Mouse (Mus musculus) lung, postnatal 14 days (tissue): Measurements from ENCODE around the gene Mvk.

Source experiments
- DNase-seq: peaks from one replicate; pipeline ENCODE4 v3.0.0; 2021

The Mvk gene

GRCm38 (mm10) chr5:114461238-114461637 is 17.2 kb downstream of the Mvk start:
- DNase-seq = peak; percentile 89

- no peak for DNase-seq
Measured at GRCm38 (mm10) chr5:114462067-114463040, 18.3 kb downstream of the Mvk start.

- no peak for DNase-seq
Measured at GRCm38 (mm10) chr5:114464561-114464960, 20.5 kb downstream of the Mvk start.

GRCm38 (mm10) chr5:114465641-114466040 is 21.6 kb downstream of the Mvk start:
- no peak for DNase-seq

GRCm38 (mm10) chr5:114467019-114467418 is 22.9 kb downstream of the Mvk start:
- DNase-seq = no peak

GRCm38 (mm10) chr5:114467430-114467829 is 23.4 kb downstream of the Mvk start:
- peak; percentile 59 for DNase-seq

GRCm38 (mm10) chr5:114468007-114468406 is 23.9 kb downstream of the Mvk start:
- no peak for DNase-seq

GRCm38 (mm10) chr5:114470359-114470758 is 26.3 kb downstream of the Mvk start:
- no peak for DNase-seq

- no peak for DNase-seq
Measured at GRCm38 (mm10) chr5:114474741-114475491, 30.8 kb downstream of the Mvk start.

GRCm38 (mm10) chr5:114478267-114478666 is 34.2 kb downstream of the Mvk start:
- no peak for DNase-seq

- DNase-seq = no peak
Measured at GRCm38 (mm10) chr5:114482587-114483011, 38.5 kb downstream of the Mvk start.

- DNase-seq = no peak
Measured at GRCm38 (mm10) chr5:114485685-114486084, 41.6 kb downstream of the Mvk start.

- no peak for DNase-seq
Measured at GRCm38 (mm10) chr5:114489570-114489969, 45.5 kb downstream of the Mvk start.

GRCm38 (mm10) chr5:114490241-114490640 is 46.2 kb downstream of the Mvk start:
- DNase-seq = no peak

GRCm38 (mm10) chr5:114494761-114495160 is 50.7 kb downstream of the Mvk start:
- no peak for DNase-seq

GRCm38 (mm10) chr5:114501252-114501651 is 57.2 kb downstream of the Mvk start:
- DNase-seq = peak; percentile 18

GRCm38 (mm10) chr5:114504826-114505225 is 60.8 kb downstream of the Mvk start:
- no peak for DNase-seq

GRCm38 (mm10) chr5:114505260-114506085 is 61.4 kb downstream of the Mvk start:
- no peak for DNase-seq

- DNase-seq = no peak
Measured at GRCm38 (mm10) chr5:114507394-114507793, 63.3 kb downstream of the Mvk start.

- no peak for DNase-seq
Measured at GRCm38 (mm10) chr5:114507964-114508363, 63.9 kb downstream of the Mvk start.

- no peak for DNase-seq
Measured at GRCm38 (mm10) chr5:114509461-114509860, 65.4 kb downstream of the Mvk start.
